Mouse (Mus musculus) fibroblast of lung, adult 2 months (primary cell): ENCODE data around the gene Cuedc1.

Experiments used
- DNase-seq: peaks from one replicate; pipeline ENCODE4 v3.0.0-alpha.2; 2011; ENCODE audit warnings: low read depth

Cuedc1 gene

GRCm38 (mm10) chr11:88241468-88242301 is 143.8 kb downstream of the Cuedc1 start:
- DNase-seq = no peak
